Mouse (Mus musculus): ENCODE results near the gene Enc1.

The Enc1 gene

GRCm38 (mm10) chr13:97295101-97295852 is 54.4 kb downstream of the Enc1 start:
- no peak for DNase-seq

DNA sequence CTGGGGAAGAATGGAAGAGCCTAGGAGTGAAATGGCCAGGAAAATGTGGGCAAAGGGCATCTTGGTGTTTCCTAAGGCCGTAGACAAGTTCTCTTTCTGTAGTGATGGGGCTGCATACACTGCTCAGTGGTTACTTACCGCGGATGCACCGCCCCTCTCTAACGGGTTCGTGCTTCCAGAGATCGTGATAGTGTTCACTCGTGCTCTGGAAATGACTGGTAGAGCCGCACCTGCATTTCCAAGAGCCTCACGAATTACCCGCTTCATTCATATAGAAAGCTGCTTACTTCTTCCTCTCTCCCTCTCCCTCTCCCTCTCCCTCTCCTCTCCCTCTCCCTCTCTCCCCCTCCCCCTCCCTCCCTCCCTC is 54.9 kb downstream of the Enc1 start:
- no peak for DNase-seq

GRCm38 (mm10) chr13:97296281-97296680 is 55.4 kb downstream of the Enc1 start:
- no peak for DNase-seq

DNA sequence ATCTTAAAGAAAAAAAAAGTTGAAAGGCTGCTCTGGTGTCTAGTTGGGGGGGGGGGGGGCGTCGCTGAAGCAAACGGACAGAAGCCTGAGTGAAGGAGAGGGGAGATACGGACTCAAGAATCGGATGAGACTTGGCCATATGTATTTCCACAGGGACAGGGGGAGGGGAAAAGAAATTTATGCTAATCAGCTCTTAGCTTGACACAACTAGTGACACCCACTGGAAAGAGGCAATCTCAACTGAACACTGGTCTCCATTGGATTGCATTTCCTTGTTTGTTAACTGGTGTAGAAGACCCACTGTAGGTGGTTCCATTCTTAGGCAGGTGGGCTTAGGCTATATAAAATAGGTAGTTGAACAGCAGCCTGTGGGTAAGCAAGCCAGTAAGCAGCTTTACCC is 55.9 kb downstream of the Enc1 start:
- DNase-seq: no peak

DNA sequence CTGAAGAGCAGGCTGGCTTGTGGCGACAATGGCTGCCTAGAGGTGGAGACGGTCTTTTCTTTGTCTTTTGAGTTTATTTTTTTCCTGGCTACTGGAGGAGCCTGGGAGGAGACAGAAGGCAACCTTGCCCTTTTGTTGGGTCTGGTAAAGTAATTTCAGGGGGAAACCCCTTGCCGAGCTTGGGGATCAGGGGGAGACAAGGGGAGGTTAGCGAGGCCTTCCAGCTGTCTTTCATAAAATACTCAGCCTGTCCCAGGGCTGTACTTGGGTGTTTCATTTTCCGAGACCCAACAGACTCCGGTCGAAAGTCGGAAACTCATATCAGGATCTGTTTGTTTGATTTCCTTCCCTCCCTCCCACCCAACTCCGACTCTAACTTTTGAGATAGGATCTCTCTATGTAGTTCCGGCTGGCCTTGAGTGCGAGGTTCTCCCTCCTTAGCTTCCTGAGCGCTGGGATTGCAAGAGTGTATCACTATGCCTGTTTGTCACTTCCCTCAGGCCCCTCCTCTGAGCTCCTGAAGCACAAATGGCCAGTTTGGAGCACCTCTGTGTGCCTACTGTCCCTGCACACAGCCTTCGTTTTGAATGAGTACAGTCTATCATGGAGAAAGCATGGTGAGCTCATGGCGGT is 56.6 kb downstream of the Enc1 start:
- no peak for DNase-seq

- DNase-seq: no peak
These were observed 58.0 kb downstream of the Enc1 start for GRCm38 (mm10) chr13:97298896-97299295.

- DNase-seq: peak; percentile 16
These were observed 59.3 kb downstream of the Enc1 start for GRCm38 (mm10) chr13:97299877-97300873.

All from liver (tissue).